Mouse (Mus musculus) adrenal gland (tissue): ENCODE data around the gene Rbl1.

ENCODE experiments used
- intact Hi-C: fragments of 180-260 bp; cut with DNase I; formaldehyde crosslinking; loops from one replicate; pipeline ENCODE4 v1.15.1; 2025

Rbl1 gene

DNA sequence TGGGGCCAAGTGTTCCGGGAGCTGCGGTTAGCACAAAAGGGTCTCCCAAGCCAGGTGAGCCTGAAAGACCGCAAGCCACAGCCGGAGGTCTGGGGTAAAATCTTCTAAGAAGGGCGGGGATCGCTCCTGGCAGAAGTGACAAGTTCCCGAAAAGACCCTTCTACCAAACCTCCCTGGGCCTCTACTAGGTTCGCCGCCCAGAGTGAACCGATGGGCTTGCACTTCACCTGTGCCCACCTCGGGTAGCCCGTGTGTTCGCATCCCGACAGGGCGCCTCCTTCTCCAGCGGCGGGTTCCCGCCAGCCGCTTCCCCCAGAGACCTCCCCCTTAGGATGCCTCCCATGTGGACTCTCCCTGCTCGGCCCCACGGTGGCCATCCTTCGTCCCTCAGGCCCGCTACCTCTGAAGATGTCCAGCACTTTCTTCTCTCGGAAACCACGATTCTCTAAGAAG lies 69.8 kb downstream of the Rbl1 start:
- intact Hi-C loops = no loop called here

- intact Hi-C loops = no loop called here
These were observed 70.4 kb downstream of the Rbl1 start for GRCm38 (mm10) chr2:157133769-157134478.

DNA sequence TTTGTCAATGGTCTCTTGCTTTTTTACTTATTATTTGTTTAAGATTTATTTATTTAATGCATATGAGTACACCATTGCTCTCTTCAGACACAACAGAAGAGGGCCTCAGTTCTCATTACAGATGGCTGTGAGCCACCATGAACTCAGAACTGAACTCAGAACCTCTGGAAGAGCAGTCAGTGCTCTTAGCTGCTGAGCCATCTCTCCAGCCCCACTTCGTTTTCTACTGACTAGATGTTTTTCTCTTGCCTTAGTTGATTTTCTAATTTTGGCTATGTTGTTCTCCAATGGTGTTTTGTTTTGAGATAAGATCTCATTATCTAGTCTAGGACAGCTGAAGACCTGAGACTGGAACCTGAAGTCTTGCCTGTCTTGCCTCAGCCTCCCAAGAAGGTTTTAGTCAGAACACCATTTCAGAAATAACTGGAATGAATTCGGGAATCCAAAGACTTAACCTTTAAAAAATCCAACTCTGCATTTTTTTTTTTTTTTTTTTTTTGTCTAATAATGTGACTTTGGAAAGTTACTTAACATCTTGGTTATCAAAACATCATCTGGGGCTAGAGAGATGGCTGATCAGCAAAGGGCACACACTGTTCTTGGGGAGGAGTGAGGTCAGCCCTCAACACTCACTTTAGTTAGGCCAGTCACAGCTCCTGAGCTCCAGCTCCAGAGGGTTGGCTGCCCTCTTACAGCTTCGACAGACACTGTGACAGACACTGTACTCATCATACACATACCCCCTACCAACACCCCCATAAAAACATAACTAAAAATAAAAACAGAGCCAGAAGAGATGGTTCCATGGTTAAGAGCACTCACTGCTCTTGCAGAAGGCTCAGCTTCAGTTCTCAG lies 71.4 kb downstream of the Rbl1 start:
- intact Hi-C loops = no loop called here

- intact Hi-C loops = no loop called here
These were observed 72.2 kb downstream of the Rbl1 start for GRCm38 (mm10) chr2:157132086-157132485.

DNA sequence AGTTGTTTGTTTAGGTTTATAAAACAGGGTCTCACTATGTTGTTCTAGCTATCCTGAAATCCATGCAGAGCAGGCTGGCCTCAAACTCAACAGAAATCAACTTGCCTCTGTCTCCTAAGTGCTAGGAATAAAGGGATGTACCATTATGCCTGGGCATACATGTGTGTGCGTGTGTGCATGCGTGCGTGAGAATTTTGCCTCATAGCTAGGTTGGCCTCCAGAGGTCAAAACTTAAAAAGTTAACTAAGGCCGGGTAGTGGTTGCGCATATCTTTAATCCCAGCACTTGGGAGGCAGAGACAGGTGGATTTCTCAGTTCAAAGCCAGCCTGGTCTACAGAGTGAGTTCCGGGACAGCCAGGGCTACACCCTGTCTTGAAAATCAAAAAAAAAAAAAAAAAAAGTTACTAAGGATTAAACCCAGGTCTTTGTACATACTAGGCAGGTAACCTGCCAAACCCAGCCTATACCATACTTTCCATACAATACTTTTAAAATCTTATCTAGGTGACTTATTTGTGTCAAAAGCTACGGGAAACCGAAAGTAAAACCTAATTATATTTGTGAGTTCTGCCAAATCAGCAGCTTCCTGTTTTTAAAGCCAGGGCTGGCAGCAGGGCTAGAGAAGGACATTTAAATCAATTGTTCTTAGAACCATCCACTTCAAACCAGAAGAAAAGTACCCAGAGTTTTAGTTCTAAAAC lies 73.4 kb downstream of the Rbl1 start:
- intact Hi-C loops = no loop called here

DNA sequence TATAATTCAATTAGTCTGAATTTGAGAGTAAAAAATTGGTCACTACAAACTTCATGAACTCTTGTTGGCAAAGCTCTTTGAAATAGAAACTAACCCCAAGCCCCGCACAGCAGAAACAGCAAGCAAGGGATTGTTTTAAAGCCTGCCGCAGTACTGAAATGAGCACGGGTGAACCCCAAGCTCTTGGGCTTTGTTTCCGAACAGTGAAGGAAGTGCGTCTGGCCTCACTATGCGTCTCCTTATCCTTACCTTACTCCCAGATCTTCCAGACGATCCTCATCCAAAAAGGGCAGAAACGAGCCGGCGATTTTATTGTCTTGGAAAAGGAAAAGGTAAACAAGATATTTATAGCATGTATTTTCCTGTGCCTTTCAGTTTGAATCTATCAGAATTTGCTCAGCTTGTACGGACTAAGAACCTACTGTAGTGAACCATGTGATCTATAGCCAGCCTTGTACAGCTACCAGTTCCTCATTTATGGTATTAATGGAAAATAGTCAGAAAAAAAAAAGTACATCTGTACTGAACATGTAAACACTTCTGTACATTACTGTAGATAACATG lies 74.7 kb downstream of the Rbl1 start:
- intact Hi-C loops = no loop called here

DNA sequence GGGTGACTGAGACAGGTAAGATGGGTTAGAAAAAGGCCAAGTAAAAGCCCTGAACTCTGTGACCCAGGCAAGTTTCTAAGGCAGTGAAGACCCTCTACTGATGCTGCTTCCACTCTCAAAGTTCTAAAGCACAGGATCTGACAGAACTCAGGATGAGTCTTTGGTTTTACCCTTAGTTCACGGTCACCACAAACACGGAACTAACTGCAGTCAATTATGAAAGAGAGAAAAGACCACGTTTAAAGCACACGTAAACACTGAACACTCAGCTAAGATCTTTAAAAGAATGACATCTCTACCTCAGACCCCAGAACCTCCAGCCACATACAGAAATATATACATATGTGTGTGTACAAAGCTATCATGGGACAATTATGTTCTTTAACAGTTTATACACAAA lies 75.2 kb downstream of the Rbl1 start:
- intact Hi-C loops = no loop called here

GRCm38 (mm10) chr2:157128072-157128471 lies 76.3 kb downstream of the Rbl1 start:
- intact Hi-C loops = no loop called here

DNA sequence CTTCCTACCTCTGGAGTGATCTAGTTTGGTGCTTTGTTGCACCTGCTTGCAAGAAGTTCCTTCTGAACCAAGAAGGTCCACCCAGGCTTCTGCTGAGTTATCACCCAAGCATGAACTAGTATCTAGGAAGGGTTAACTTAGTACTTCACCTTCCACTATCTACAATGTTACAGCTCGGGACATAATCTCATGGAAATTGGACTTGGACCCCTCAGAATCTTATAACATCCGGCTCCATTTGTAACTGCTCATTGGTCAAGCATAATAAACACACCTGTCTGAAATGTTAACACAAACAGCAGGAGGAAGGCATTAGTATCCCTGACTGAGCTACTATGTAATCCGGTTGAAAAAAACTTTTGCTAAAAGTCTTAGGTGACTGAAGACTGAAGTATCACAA lies 77.0 kb downstream of the Rbl1 start:
- intact Hi-C loops = no loop called here

DNA sequence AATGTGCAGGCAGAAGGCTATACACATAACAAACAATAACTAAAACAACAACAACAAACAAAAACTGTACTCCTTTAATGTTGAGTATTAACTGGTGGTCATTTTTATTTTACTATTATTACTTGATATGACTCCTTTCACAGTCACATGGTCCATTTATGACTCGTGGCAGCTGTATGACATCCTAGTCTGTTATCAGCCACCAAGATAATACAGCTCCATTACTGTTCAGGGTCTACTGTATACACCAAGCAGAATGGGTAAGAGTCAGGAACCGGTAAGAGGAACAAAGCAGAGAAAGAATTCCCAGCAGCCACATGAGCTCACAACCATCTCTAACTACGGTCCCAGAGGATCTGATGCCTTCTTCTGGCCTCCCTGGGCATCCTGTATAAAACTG lies 79.1 kb downstream of the Rbl1 start:
- intact Hi-C loops = no loop called here

- intact Hi-C loops = no loop called here
These were observed 82.6 kb downstream of the Rbl1 start for GRCm38 (mm10) chr2:157121766-157122165.

DNA sequence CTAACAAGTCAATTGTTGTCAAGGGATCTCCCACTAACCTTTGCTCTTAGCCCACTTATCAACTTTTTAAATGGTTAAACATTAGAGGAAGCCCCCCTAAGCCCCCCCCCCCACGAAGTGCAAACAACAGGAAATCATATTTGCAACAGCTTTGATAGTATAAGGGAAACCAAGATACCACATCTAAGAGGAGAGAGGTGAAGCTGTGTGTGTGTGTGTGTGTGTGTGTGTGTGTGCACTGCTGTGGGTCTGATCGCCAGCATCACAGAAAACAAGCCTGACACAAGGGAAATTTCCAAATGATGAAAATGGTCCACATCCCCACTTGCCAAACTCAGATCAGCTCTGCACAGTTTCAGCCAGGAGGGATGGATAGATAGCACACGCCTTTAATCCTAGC lies 85.3 kb downstream of the Rbl1 start:
- intact Hi-C loops = no loop called here

DNA sequence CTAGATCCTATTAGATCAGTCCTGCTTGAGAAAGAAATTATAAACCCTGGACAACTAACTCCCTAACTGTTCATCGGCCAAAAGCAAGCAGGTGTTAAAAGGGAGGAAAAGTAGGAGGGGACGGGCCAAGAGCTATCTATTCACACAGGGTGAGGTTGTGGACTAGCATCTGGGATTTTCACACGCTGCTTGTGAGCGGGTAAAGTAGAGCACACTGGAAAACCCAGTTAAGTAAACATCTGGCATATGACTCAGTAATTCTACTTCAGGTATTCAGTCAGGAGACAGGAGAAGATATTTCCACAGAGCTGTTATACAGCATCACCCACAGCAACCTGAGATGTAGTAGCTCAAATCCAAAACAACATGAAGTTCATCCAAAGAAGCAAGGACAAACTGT lies 85.8 kb downstream of the Rbl1 start:
- intact Hi-C loops = no loop called here

- intact Hi-C loops = no loop called here
These were observed 87.4 kb downstream of the Rbl1 start for GRCm38 (mm10) chr2:157116964-157117363.

- intact Hi-C loops = no loop called here
These were observed 96.1 kb downstream of the Rbl1 start for GRCm38 (mm10) chr2:157108236-157108635.

- intact Hi-C loops = no loop called here
These were observed 99.9 kb downstream of the Rbl1 start for GRCm38 (mm10) chr2:157104454-157104853.

GRCm38 (mm10) chr2:157102256-157102655 lies 102.1 kb downstream of the Rbl1 start:
- intact Hi-C loops = no loop called here

DNA sequence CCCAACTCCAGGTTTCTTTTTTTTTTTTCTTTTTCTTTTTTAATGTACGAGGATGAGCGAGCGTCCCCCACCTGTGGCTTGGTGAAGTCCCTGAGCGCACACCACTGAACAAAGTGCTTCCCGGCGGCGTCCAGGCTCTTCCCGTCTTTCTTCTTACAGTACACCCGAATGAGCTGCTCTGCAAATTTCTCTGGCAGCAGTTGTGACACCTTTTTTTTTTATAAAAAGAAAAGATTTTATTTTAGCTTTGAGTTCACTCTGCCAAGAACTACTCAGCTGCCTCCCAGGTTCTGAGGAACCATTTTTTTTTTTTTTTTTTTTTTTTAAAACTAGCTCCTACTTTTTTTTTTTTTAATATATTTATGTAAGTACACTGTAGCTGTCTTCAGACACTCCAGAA lies 102.7 kb downstream of the Rbl1 start:
- intact Hi-C loops = no loop called here

DNA sequence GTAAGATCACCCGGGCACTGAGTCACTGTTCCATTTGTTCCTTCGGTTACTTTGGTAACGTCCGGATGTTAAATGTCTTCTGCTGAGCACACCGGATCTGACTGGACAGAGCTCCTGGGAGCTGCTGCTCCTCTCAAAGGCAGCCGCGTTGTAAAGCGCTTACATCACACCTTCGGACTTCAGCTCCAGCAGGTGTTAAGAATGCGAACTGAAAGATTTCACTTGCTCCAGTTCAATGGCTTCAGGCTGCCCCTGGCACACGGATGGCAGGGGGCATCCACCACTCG lies 104.1 kb downstream of the Rbl1 start:
- intact Hi-C loops = no loop called here

DNA sequence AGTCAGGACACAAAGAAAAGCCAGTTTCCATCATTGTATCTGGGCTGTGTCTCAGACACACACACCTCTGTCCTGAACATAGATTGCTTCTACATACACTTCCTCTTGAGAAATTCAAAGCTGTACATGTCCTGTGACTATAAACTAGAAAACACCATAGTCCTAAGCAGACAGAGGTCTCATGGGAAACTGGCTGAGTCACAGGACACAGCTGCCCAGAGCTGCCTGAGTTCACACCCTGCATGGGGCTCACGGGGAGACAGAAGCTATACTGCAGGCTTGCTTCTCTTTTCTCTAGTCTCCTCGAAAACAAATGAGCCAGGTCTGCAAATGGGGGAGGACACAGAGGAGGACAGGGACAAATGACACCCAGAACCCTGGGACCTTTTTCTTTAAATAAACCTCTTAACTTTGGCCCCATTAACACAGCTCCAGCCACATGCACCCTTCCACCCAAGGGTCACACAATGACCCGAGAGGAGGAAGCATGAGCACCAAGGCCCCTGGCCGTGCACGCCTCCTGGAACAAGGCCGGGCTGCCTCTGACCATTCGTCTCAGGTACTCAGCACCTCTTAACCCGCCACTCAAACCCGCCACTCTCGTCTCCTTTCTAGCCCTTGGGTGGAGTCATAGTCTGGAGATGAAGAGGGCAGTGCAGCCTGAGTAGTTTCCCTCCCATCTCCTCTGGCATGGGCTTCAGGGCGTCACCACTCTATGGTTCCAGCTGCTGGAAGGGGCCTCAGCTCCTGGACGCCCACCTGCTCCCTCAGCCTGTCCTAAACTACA lies 104.6 kb downstream of the Rbl1 start:
- intact Hi-C loops = loop anchor here (5.0 to 10.0 kb wide), 3 partner anchors 67 to 225 kb away; no protein-coding TSS in a partner anchor
